Mouse (Mus musculus) liver, embryonic 16.5 days (tissue): Measurements from ENCODE around the gene Nfam1. TPM values are rescaled to one million over a fixed set of nuclear protein-coding genes. Genes with fewer than 3 reads are reported as not detected.

Source experiments
- ATAC-seq: fragments of 200-750 bp; cut with Nextera tagmentation; 2 replicates; pipeline ENCODE4 v1.8.0; 2017; ENCODE audit warnings: low read depth, mild to moderate bottlenecking, moderate number of reproducible peaks, moderate library complexity
- H3K27ac ChIP-seq: fragments of 300-500 bp; sonication (generic); 2 replicates; pipeline ENCODE4 v1.5.1; 2014; ENCODE audit warnings: mild to moderate bottlenecking, low read length
- H3K27me3 ChIP-seq: fragments of 300-500 bp; sonication (generic); 2 replicates; pipeline ENCODE4 v1.6.1; 2014; ENCODE audit warnings: low read depth, low read length, mixed read lengths; ENCODE audit not compliant: control insufficient read depth, insufficient read depth
- H3K36me3 ChIP-seq: fragments of 300-500 bp; sonication (generic); 2 replicates; pipeline ENCODE4 v1.6.1; 2014; ENCODE audit warnings: mild to moderate bottlenecking; ENCODE audit not compliant: control insufficient read depth, insufficient read depth
- H3K4me1 ChIP-seq: fragments of 300-500 bp; sonication (generic); 2 replicates; pipeline ENCODE4 v1.6.1; 2014; ENCODE audit warnings: low read depth, low read length, mixed read lengths; ENCODE audit not compliant: control insufficient read depth
- H3K4me2 ChIP-seq: fragments of 300-500 bp; sonication (generic); 2 replicates; pipeline ENCODE4 v1.6.1; 2014; ENCODE audit warnings: low read depth, low read length, mixed read lengths
- H3K4me3 ChIP-seq: fragments of 300-500 bp; sonication (generic); 2 replicates; pipeline ENCODE4 v1.5.1; 2014; ENCODE audit warnings: low read depth, mild to moderate bottlenecking, low read length
- H3K9ac ChIP-seq: fragments of 300-500 bp; sonication (generic); 2 replicates; pipeline ENCODE4 v1.6.1; 2014; ENCODE audit warnings: low read depth, low read length
- H3K9me3 ChIP-seq: fragments of 300-500 bp; sonication (generic); replicated peaks from 2 replicates; pipeline ENCODE4 v1.6.1; 2016; ENCODE audit warnings: low read length; ENCODE audit not compliant: control insufficient read depth
- WGBS: fragments of 180-500 bp; shearing (Covaris S2); extraction: QIAGEN DNeasy Blood & Tissue Kit; methylation state at CpG from one replicate; pipeline ENCODE4 v1.1.7; 2014; ENCODE audit not compliant: insufficient replicate concordance; 5-methylcytosine and 5-hydroxymethylcytosine counted together
- microRNA-seq: library from miRNA; unstranded; fragments of <30 nt; microRNA quantifications from one replicate; pipeline ENCODE4, GENCODE M21; 2016
- polyA plus RNA-seq: library from polyadenylated mRNA; unstranded; fragments of >200 nt; fragmentation: Nextera tagmentation; extraction: Ambion mirVana; gene quantifications from 2 replicates; pipeline ENCODE4 v1.2.1, GENCODE M21; 2015

Gene Nfam1
- polyA plus RNA-seq, 1 experiment from 2014 or later = 14.3 TPM

DNA sequence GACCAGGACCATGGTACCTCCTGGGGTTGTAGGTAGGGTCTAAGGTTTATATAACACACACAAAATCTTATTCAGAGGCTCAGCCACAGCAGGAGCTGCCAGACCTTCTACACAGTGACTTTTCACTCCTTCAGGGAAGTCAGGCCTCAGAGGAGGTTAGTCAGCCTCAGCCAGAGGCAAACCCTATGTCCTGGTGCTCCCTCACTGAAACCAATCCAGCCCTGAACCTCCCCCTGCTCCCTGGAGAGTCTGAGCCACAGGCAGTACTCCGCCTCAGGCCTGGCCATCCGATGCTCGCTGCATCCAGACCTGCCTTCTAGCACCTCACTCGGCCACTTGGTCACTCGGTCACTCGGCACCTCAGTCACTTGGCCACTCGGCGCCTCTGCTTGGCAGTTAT lies 82.9 kb downstream of the Nfam1 start:
- WGBS = 42% methylated on average over 8 of the region's 8 CpGs
- Histone ChIP-seq H3K36me3 (no peaks in the 10 kb centered on the region), H3K4me3 (no peak overlapping the region), H3K27ac (no peak overlapping the region), H3K9ac (no peak overlapping the region), H3K4me1 (no peaks in the 10 kb centered on the region), H3K9me3 (no peaks in the 10 kb centered on the region), H3K4me2 (no peak overlapping the region), H3K27me3 (peaks cover 13% of the 10 kb centered on the region)
- ATAC-seq = no peak

DNA sequence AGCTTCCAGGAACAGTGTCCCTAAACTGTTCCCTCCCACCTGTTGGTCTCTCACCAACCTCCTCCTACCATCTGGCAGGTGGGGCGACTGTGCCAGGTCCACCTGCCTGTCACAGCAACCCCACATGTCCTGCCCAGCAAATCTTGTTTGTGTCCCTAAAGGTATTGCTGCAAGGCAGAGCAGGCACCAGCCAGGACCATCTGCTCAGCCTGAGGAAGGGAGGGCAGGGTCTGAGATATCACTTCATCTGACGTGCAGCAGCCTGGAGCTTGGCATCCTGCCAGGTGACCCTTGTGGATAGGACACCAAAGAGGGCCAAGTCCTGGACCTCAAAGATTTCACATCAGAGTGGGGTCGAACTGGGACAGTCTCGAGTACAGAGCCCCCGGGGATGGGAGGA lies 85.7 kb downstream of the Nfam1 start:
- Histone ChIP-seq H3K27me3 (peaks cover 11% of the 10 kb centered on the region), H3K9me3 (no peaks in the 10 kb centered on the region), H3K4me3 (no peak overlapping the region), H3K4me1 (no peaks in the 10 kb centered on the region), H3K4me2 (no peak overlapping the region), H3K36me3 (no peaks in the 10 kb centered on the region), H3K9ac (no peak overlapping the region), H3K27ac (no peak overlapping the region)
- no peak for ATAC-seq
- 46% methylated on average over 5 of the region's 5 CpGs for WGBS

DNA sequence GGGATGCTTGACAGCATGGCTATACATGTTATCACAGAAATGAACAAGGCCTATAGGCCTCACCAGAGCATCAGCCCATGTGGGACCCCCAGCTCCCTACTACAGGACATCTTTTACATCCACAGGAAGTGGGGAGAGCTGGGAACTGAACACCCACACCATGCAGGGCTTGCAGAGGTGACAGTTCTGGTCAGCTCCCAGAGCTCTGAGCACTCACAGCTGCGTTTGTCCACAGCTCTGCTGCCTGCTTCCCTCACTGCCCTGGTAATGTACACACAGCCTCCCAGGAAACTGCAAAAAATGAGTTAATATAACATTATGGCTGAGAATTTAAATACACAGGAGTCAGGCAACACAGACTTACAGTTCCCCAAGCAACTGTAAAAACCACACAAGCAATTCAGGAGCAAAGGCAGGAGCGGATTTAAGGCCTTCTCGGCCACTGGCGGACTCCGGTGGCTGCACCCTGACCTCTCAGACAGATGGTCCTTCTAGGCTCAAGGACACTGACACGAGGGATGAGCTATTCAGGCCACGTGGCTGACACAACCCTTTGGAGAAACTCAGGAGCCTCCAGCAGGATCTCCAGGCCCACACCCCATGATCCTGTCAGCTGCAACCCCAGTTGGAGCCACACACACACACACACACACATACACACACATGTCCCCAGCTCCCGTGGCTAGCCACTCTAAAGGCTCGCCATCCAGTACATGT lies 88.5 kb downstream of the Nfam1 start:
- no peak overlapping the region for H3K4me2 ChIP-seq
- no peak overlapping the region for H3K27ac ChIP-seq
- H3K9me3 ChIP-seq = no peaks in the 10 kb centered on the region
- no peak overlapping the region for H3K4me3 ChIP-seq
- 63% methylated on average over 9 of the region's 9 CpGs for WGBS
- H3K27me3 ChIP-seq = no peaks in the 10 kb centered on the region
- no peaks in the 10 kb centered on the region for H3K4me1 ChIP-seq
- H3K9ac ChIP-seq = no peak overlapping the region
- no peak for ATAC-seq
- H3K36me3 ChIP-seq = no peaks in the 10 kb centered on the region

Small RNA genes within 50 kb of the gene (microRNA-seq; reads per million reads assigned to microRNA genes)
- 2.5 reads per million, percentile 4 among the genes with 10 or more reads in this experiment for gene Mir3080

Other genes starting within 250 kb of the Nfam1 start
- 141 and 169 TPM in 2 replicates for gene Cyp2d26, start 239.0 kb downstream of the Nfam1 start, polyA plus RNA-seq
- 2.1 and 2.4 TPM in 2 replicates for gene Tcf20, start 45.4 kb downstream of the Nfam1 start, polyA plus RNA-seq
- gene Serhl, start 56.2 kb upstream of the Nfam1 start, polyA plus RNA-seq = 15.8 and 16.6 TPM in 2 replicates
- 19.4 and 20.3 TPM in 2 replicates for gene Rrp7a, start 89.5 kb upstream of the Nfam1 start, polyA plus RNA-seq
- gene Poldip3, start 116.1 kb upstream of the Nfam1 start, polyA plus RNA-seq = 54.4 and 55.8 TPM in 2 replicates
- gene Cyb5r3, start 139.3 kb upstream of the Nfam1 start, polyA plus RNA-seq = 142 and 171 TPM in 2 replicates
- gene A4galt, start 218.5 kb upstream of the Nfam1 start, polyA plus RNA-seq = 0.13 TPM in 1 of 2 replicates, not detected in the other